Mouse (Mus musculus) megakaryocyte, embryonic 14.5 days (primary cell): ENCODE results near the gene Grap.

ENCODE experiments used
- FLI1 ChIP-seq: IDR thresholded peaks from 2 replicates; pipeline ENCODE4 v1.6.1; 2012; ENCODE audit warnings: low read length, inconsistent platforms, mixed read lengths
- GATA1 ChIP-seq: IDR thresholded peaks from 3 replicates; pipeline ENCODE4 v1.6.1; 2012; ENCODE audit warnings: mixed read lengths, low read length, inconsistent platforms, borderline replicate concordance

- TF ChIP-seq GATA1 (no peak), FLI1 (no peak)
Observed at GRCm38 (mm10) chr11:61699460-61699859, 46.4 kb downstream of the Grap start.
